Mouse (Mus musculus) liver, embryonic 11.5 days (tissue): Measurements from ENCODE around the gene Rtl6. TPM values are rescaled to one million over a fixed set of nuclear protein-coding genes. Genes with fewer than 3 reads are reported as not detected.

ENCODE experiments used
- ATAC-seq: fragments of 200-750 bp; cut with Nextera tagmentation; replicated peaks from 2 replicates; pipeline ENCODE4 v1.8.0; 2017; ENCODE audit warnings: moderate number of reproducible peaks, mild to moderate bottlenecking, moderate TSS enrichment, moderate library complexity; ENCODE audit not compliant: low FRiP score
- DNase-seq: peaks from one replicate; pipeline ENCODE4 v3.0.0-alpha.2; 2017; ENCODE audit warnings: low spot score
- H3K27ac ChIP-seq: fragments of 300-500 bp; sonication (generic); 2 replicates; pipeline ENCODE4 v1.5.1; 2014; ENCODE audit warnings: mild to moderate bottlenecking, low read depth, low read length, control low read depth
- H3K27me3 ChIP-seq: fragments of 300-500 bp; sonication (generic); replicated peaks from 2 replicates; pipeline ENCODE4 v1.6.1; 2014; ENCODE audit warnings: low read length, mixed read lengths; ENCODE audit not compliant: control insufficient read depth, insufficient read depth
- H3K36me3 ChIP-seq: fragments of 300-500 bp; sonication (generic); 2 replicates; pipeline ENCODE4 v1.6.1; 2014; ENCODE audit warnings: mild to moderate bottlenecking, low read length, moderate library complexity, mixed read lengths; ENCODE audit not compliant: control insufficient read depth, insufficient read depth
- H3K4me1 ChIP-seq: fragments of 300-500 bp; sonication (generic); replicated peaks from 2 replicates; pipeline ENCODE4 v1.6.1; 2014; ENCODE audit warnings: low read length, mixed read lengths; ENCODE audit not compliant: control insufficient read depth, insufficient read depth
- H3K4me2 ChIP-seq: fragments of 300-500 bp; sonication (generic); 2 replicates; pipeline ENCODE4 v1.6.1; 2014; ENCODE audit warnings: mild to moderate bottlenecking, control low read depth, moderate library complexity
- H3K4me3 ChIP-seq: fragments of 300-500 bp; sonication (generic); 2 replicates; pipeline ENCODE4 v1.5.1; 2014; ENCODE audit warnings: low read depth, low read length, control low read depth
- H3K9ac ChIP-seq: fragments of 300-500 bp; sonication (generic); 2 replicates; pipeline ENCODE4 v1.6.1; 2014; ENCODE audit warnings: low read depth, low read length, control low read depth
- H3K9me3 ChIP-seq: fragments of 300-500 bp; sonication (generic); 2 replicates; pipeline ENCODE4 v1.6.1; 2016; ENCODE audit warnings: low read length, inconsistent platforms, mixed read lengths; ENCODE audit not compliant: control insufficient read depth
- WGBS: fragments of 180-500 bp; shearing (Covaris S2); extraction: QIAGEN DNeasy Blood & Tissue Kit; methylation state at CpG from one replicate; pipeline ENCODE4 v1.1.7; 2014; 5-methylcytosine and 5-hydroxymethylcytosine counted together
- polyA plus RNA-seq: library from polyadenylated mRNA; unstranded; fragments of >200 nt; fragmentation: Nextera tagmentation; extraction: Ambion mirVana; gene quantifications from 2 replicates; pipeline ENCODE4 v1.2.1, GENCODE M21; 2014

The Rtl6 gene
- polyA plus RNA-seq, result 4.7 and 5.2 TPM in 2 replicates

GRCm38 (mm10) chr15:84557189-84557921 lies at the start of gene Rtl6:
Rtl6 (minus strand) TSS chr15:84557823.
- WGBS, result 10% methylated on average over 59 of the region's 59 CpGs
- Histone ChIP-seq H3K9ac (peak within 1 kb of the TSS; percentile 60), H3K36me3 (no peaks in the 10 kb centered on the region), H3K4me2 (peak within 1 kb of the TSS; percentile 76), H3K27ac (no peak within 1 kb of the TSS), H3K4me3 (peak within 1 kb of the TSS; percentile 68), H3K27me3 (no peaks in the 10 kb centered on the region), H3K4me1 (no peaks in the 10 kb centered on the region; the same call in 1 of the 2 replicates), H3K9me3 (peaks cover 5% of the 10 kb centered on the region; the same call in 1 of the 2 replicates)
- peak; percentile 73 for ATAC-seq
- peak; percentile 75 for DNase-seq

- WGBS, result 75% methylated on average over 8 of the region's 8 CpGs
- no peak for ATAC-seq
- no peak for DNase-seq
- H3K4me3 ChIP-seq, result no peak overlapping the region
- no peak overlapping the region for H3K4me2 ChIP-seq
- H3K9me3 ChIP-seq, result no peaks in the 10 kb centered on the region
- no peaks in the 10 kb centered on the region for H3K4me1 ChIP-seq
- H3K27me3 ChIP-seq, result no peaks in the 10 kb centered on the region
- H3K36me3 ChIP-seq, result no peaks in the 10 kb centered on the region
- no peak overlapping the region for H3K9ac ChIP-seq
- no peak overlapping the region for H3K27ac ChIP-seq
Observed at GRCm38 (mm10) chr15:84603267-84603963, 45.8 kb upstream of the Rtl6 start.

- no peaks in the 10 kb centered on the region for H3K27me3 ChIP-seq
- no peaks in the 10 kb centered on the region for H3K9me3 ChIP-seq
- no peak overlapping the region for H3K4me3 ChIP-seq
- ATAC-seq, result no peak
- no peak overlapping the region for H3K27ac ChIP-seq
- H3K36me3 ChIP-seq, result no peaks in the 10 kb centered on the region
- WGBS, result 64% methylated on average over 9 of the region's 9 CpGs
- H3K4me1 ChIP-seq, result no peaks in the 10 kb centered on the region
- no peak overlapping the region for H3K4me2 ChIP-seq
- no peak for DNase-seq
- no peak overlapping the region for H3K9ac ChIP-seq
Observed at GRCm38 (mm10) chr15:84600977-84601595, 43.5 kb upstream of the Rtl6 start.

GRCm38 (mm10) chr15:84598911-84599310 lies 41.3 kb upstream of the Rtl6 start:
- Histone ChIP-seq H3K9me3 (no peaks in the 10 kb centered on the region), H3K9ac (no peak overlapping the region), H3K27me3 (no peaks in the 10 kb centered on the region), H3K27ac (no peak overlapping the region), H3K4me2 (no peak overlapping the region), H3K36me3 (no peaks in the 10 kb centered on the region), H3K4me1 (0 out of 2 replicates have a peak, but pooled peaks cover 2% of the 10 kb centered on the region), H3K4me3 (no peak overlapping the region)
- no peak for ATAC-seq
- 77% methylated on average over 2 of the region's 2 CpGs for WGBS
- DNase-seq, result no peak

- 84% methylated on average over 1 of the region's 1 CpGs for WGBS
- no peaks in the 10 kb centered on the region for H3K27me3 ChIP-seq
- no peaks in the 10 kb centered on the region for H3K9me3 ChIP-seq
- DNase-seq (no peak), ATAC-seq (no peak)
- 0 out of 2 replicates have a peak, but pooled peaks cover 5% of the 10 kb centered on the region for H3K4me1 ChIP-seq
- no peaks in the 10 kb centered on the region for H3K36me3 ChIP-seq
- H3K4me2 ChIP-seq, result no peak overlapping the region
- H3K4me3 ChIP-seq, result no peak overlapping the region
- no peak overlapping the region for H3K9ac ChIP-seq
- H3K27ac ChIP-seq, result no peak overlapping the region
Observed at GRCm38 (mm10) chr15:84597816-84598215, 40.2 kb upstream of the Rtl6 start.

GRCm38 (mm10) chr15:84597021-84597420 lies 39.4 kb upstream of the Rtl6 start:
- H3K4me3 ChIP-seq, result no peak overlapping the region
- no peaks in the 10 kb centered on the region for H3K36me3 ChIP-seq
- no peaks in the 10 kb centered on the region for H3K27me3 ChIP-seq
- ATAC-seq, result no peak
- H3K9ac ChIP-seq, result no peak overlapping the region
- H3K4me1 ChIP-seq, result 0 out of 2 replicates have a peak, but pooled peaks cover 7% of the 10 kb centered on the region
- no peak overlapping the region for H3K27ac ChIP-seq
- no peaks in the 10 kb centered on the region for H3K9me3 ChIP-seq
- no peak for DNase-seq
- H3K4me2 ChIP-seq, result no peak overlapping the region

- H3K4me2 ChIP-seq, result no peak overlapping the region
- DNase-seq (no peak), ATAC-seq (no peak; the same call in 1 of the 2 replicates)
- no peaks in the 10 kb centered on the region for H3K36me3 ChIP-seq
- H3K9ac ChIP-seq, result no peak overlapping the region
- no peaks in the 10 kb centered on the region for H3K9me3 ChIP-seq
- no peak overlapping the region for H3K4me3 ChIP-seq
- no peak overlapping the region for H3K27ac ChIP-seq
- H3K4me1 ChIP-seq, result 0 out of 2 replicates have a peak, but pooled peaks cover 7% of the 10 kb centered on the region
- WGBS, result 66% methylated on average over 9 of the region's 9 CpGs
- no peaks in the 10 kb centered on the region for H3K27me3 ChIP-seq
Observed at GRCm38 (mm10) chr15:84595241-84595945, 37.8 kb upstream of the Rtl6 start.

- DNase-seq (no peak), ATAC-seq (no peak)
- H3K27ac ChIP-seq, result no peak overlapping the region
- WGBS, result 55% methylated on average over 9 of the region's 9 CpGs
- H3K9ac ChIP-seq, result no peak overlapping the region
- H3K27me3 ChIP-seq, result no peaks in the 10 kb centered on the region
- H3K9me3 ChIP-seq, result no peaks in the 10 kb centered on the region
- no peak overlapping the region for H3K4me2 ChIP-seq
- 0 out of 2 replicates have a peak, but pooled peaks cover 7% of the 10 kb centered on the region for H3K4me1 ChIP-seq
- no peaks in the 10 kb centered on the region for H3K36me3 ChIP-seq
- no peak overlapping the region for H3K4me3 ChIP-seq
Observed at GRCm38 (mm10) chr15:84593514-84593913, 35.9 kb upstream of the Rtl6 start.
